ENCODE assay signal across 22 mouse cellular contexts in the genomic region with DNA sequence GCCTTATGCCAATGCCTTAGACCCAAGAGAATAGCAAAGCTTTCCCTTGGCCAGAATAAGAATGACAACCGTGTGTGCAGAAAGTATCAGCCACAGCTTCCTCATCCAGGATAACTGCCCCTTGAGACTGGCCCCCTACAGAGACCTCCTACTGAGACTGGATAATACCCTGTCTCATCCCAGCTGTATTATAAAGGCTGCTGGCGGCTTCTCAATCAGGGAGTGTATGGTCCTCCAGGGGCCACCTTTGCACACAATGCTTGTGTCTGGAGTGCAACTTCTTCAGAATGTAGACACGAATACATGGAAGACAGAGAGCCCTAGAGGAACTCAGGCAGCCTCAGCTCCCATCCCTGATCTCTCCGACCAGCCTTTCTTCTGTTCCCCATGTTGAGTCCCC.
DNase-seq lines count a peak whose midpoint lies in the region; ATAC-seq lines count a peak whose summit lies in the region.
"Had no signal": no experiment of that assay in that cellular context is flagged by ENCODE, and none has a peak within 500 bp of the region (broad histone marks: within the 10 kb centered on the region; RNA-seq: fewer than 3 reads in every experiment).

No protein-coding gene starts in this region.

- no peaks in the 10 kb centered on the region for H3K27me3 ChIP-seq in embryonic facial prominence, embryonic 14.5 days (replicated peaks; ENCODE audit: control insufficient read depth, insufficient read depth, low read length)
- H3K27me3 ChIP-seq in embryonic facial prominence, embryonic 10.5 days (replicated peaks; ENCODE audit: low read depth, poor library complexity, severe bottlenecking), result no peaks in the 10 kb centered on the region
- H3K27me3 ChIP-seq in embryonic facial prominence, embryonic 15.5 days, result no peaks in the 10 kb centered on the region
- H3K27me3 ChIP-seq: embryonic facial prominence, embryonic 12.5 days; forebrain, embryonic 12.5 days had no signal

- no peaks in the 10 kb centered on the region for H3K4me1 ChIP-seq in embryonic facial prominence, embryonic 14.5 days (ENCODE audit: control insufficient read depth, insufficient read depth, low read length)
- H3K4me1 ChIP-seq in embryonic facial prominence, embryonic 10.5 days, result no peaks in the 10 kb centered on the region; the same call in 1 of the 2 replicates
- H3K4me1 ChIP-seq in embryonic facial prominence, embryonic 15.5 days, result no peaks in the 10 kb centered on the region; the same call in 1 of the 2 replicates
- H3K4me1 ChIP-seq: embryonic facial prominence, embryonic 12.5 days; forebrain, embryonic 12.5 days had no signal

- H3K36me3 ChIP-seq in embryonic facial prominence, embryonic 14.5 days (ENCODE audit: control insufficient read depth, insufficient read depth, low read length), result no peaks in the 10 kb centered on the region
- no peaks in the 10 kb centered on the region for H3K36me3 ChIP-seq in embryonic facial prominence, embryonic 10.5 days (replicated peaks)
- no peaks in the 10 kb centered on the region for H3K36me3 ChIP-seq in embryonic facial prominence, embryonic 15.5 days
- H3K36me3 ChIP-seq: embryonic facial prominence, embryonic 12.5 days; forebrain, embryonic 10.5 days; forebrain, embryonic 12.5 days had no signal

- peak; percentile 41; the same call in 1 of the 2 replicates for ATAC-seq in embryonic facial prominence, embryonic 14.5 days (ENCODE audit: low read depth)
- ATAC-seq in embryonic facial prominence, embryonic 15.5 days (ENCODE audit: insufficient number of reproducible peaks, low FRiP score, low TSS enrichment, low read depth), result peak; percentile 29; the same call in 1 of the 2 replicates
- no peak for ATAC-seq in erythroid progenitor cell, adult 5-6 weeks (replicated peaks; ENCODE audit: low FRiP score, poor library complexity, severe bottlenecking)
- ATAC-seq: CD4-positive, CD25-positive, alpha-beta regulatory T cell, adult 4 months; forebrain, embryonic 14.5 days; forebrain, embryonic 16.5 days had no signal

- DNase-seq in embryonic facial prominence, embryonic 14.5 days (ENCODE audit: low spot score), result no peak
- DNase-seq in embryonic facial prominence, embryonic 10.5 days (ENCODE audit: low spot score), result no peak
- peak; percentile 23 for DNase-seq in ES-CJ7 (ENCODE audit: low read depth, low spot score)
- DNase-seq in R1 (ENCODE audit: low read depth, low spot score), result peak; percentile 16
- DNase-seq in B cell, adult 2 months, result no peak
- DNase-seq: adrenal gland, adult 2 months; adrenal gland, postnatal 10 days; adrenal gland, postnatal 25 days; cerebellum, adult 11 months; cerebellum, adult 18-20 months; cerebellum, adult 8-10 months; cerebellum, adult 9-11 months; cerebellum, postnatal 36 days; embryo, embryonic 11 days had no signal

- no peak overlapping the region for H3K4me3 ChIP-seq in embryonic facial prominence, embryonic 14.5 days (ENCODE audit: low read depth, low read length)
- H3K4me3 ChIP-seq in embryonic facial prominence, embryonic 10.5 days, result no peak overlapping the region
- H3K4me3 ChIP-seq in embryonic facial prominence, embryonic 15.5 days (replicated peaks), result no peak overlapping the region
- H3K4me3 ChIP-seq: embryonic facial prominence, embryonic 12.5 days; forebrain, embryonic 10.5 days; forebrain, embryonic 12.5 days had no signal

- no peak overlapping the region for H3K9ac ChIP-seq in embryonic facial prominence, embryonic 14.5 days (ENCODE audit: low read depth, low read length)
- no peak overlapping the region for H3K9ac ChIP-seq in embryonic facial prominence, embryonic 15.5 days
- H3K9ac ChIP-seq: embryonic facial prominence, embryonic 12.5 days; forebrain, embryonic 12.5 days had no signal

- H3K9me3 ChIP-seq in embryonic facial prominence, embryonic 14.5 days (ENCODE audit: control insufficient read depth, low read length), result no peaks in the 10 kb centered on the region
- no peaks in the 10 kb centered on the region for H3K9me3 ChIP-seq in embryonic facial prominence, embryonic 10.5 days
- H3K9me3 ChIP-seq in embryonic facial prominence, embryonic 15.5 days (replicated peaks), result no peaks in the 10 kb centered on the region
- H3K9me3 ChIP-seq: embryonic facial prominence, embryonic 12.5 days; forebrain, embryonic 10.5 days; forebrain, embryonic 12.5 days had no signal

- no peak overlapping the region for H3K27ac ChIP-seq in embryonic facial prominence, embryonic 14.5 days (replicated peaks; ENCODE audit: low read depth, low read length)
- H3K27ac ChIP-seq in embryonic facial prominence, embryonic 10.5 days (replicated peaks), result no peak overlapping the region
- no peak overlapping the region for H3K27ac ChIP-seq in embryonic facial prominence, embryonic 15.5 days (replicated peaks)
- H3K27ac ChIP-seq: embryonic facial prominence, embryonic 12.5 days; forebrain, embryonic 10.5 days; forebrain, embryonic 12.5 days had no signal

- 50% methylated on average over 4 of the region's 4 CpGs for whole genome bisulfite sequencing in embryonic facial prominence, embryonic 14.5 days
- WGBS in embryonic facial prominence, embryonic 10.5 days, result 54% methylated on average over 4 of the region's 4 CpGs
- WGBS in embryonic facial prominence, embryonic 15.5 days, result 52% methylated on average over 4 of the region's 4 CpGs

- H3K4me2 ChIP-seq in embryonic facial prominence, embryonic 14.5 days (ENCODE audit: low read depth, low read length), result no peak overlapping the region
- no peak overlapping the region for H3K4me2 ChIP-seq in embryonic facial prominence, embryonic 15.5 days (replicated peaks)
- H3K4me2 ChIP-seq: embryonic facial prominence, embryonic 12.5 days; forebrain, embryonic 12.5 days had no signal

Comparison
In these comparisons a context has a peak if more than half of its experiments do, and no peak if none do; other contexts are left out.
1. DNase-seq: peak in ES-CJ7 (single experiment) and R1 (single experiment); none in embryonic facial prominence, embryonic 14.5 days (single experiment), embryonic facial prominence, embryonic 10.5 days (single experiment) and B cell, adult 2 months (0 of 2).